In the genomic region with DNA sequence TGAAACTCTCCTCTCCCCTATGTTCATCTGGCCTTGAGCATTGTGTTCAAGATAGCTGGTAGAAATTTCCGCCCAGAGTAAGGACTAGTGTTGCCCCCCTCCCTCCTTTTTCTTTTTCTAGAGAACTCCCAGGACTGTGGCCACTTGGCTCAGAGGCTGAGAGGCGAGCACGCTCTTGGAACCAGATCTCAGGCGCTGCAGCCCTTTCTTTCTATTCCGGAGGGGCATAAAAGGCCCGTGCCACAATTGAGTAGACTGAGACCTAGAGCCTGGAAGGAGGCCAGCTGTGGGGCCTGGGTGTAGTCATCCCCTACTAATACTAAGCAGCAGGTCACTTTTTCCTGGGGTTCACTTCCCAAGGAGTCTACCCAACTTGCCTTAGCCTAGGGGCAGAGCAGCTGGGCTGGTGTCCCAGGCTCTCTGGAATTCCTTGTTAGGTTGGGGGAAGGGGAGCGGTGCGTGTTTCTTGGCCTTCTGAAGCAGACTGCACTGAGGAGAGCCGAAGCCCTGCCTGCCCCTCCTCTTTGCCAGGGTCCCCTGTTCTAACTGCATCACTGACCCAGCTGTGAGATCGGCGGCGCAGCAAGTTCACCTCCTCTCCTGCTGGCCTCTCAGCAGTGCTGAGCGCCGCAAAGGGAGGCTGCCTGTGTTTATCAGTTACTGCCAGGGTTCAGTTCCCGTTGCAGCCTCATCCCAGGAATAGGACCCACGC, we compare ENCODE assay signal across 8 mouse cellular contexts. TPM values are rescaled to one million over a fixed set of nuclear protein-coding genes. Genes with fewer than 3 reads are reported as not detected.
DNase-seq lines count a peak whose midpoint lies in the region; ATAC-seq and TF ChIP-seq lines count a peak whose summit lies in the region.

No protein-coding gene starts in this region.

- no peak for TF ChIP-seq CTCF in midbrain, postnatal 0 days (IDR thresholded peaks at IDR 0.05)

- peak overlapping the region; percentile 100 for H3K27ac ChIP-seq in intestine, embryonic 16.5 days (ENCODE audit: low read length)
- peak overlapping the region; percentile 99 for H3K27ac ChIP-seq in midbrain, postnatal 0 days (ENCODE audit: low read depth, low read length)

- H3K4me2 ChIP-seq in intestine, embryonic 16.5 days (ENCODE audit: low read depth, low read length), result peak overlapping the region; percentile 94
- H3K4me2 ChIP-seq in midbrain, postnatal 0 days (ENCODE audit: low read depth, low read length, poor library complexity, severe bottlenecking), result peak overlapping the region; percentile 89

- no peak for ATAC-seq in intestine, embryonic 16.5 days
- ATAC-seq in midbrain, postnatal 0 days (ENCODE audit: low FRiP score), result 0 out of 2 replicates have a peak, but pooled peaks have one; percentile 4

- no peaks in the 10 kb centered on the region for H3K9me3 ChIP-seq in intestine, embryonic 16.5 days (ENCODE audit: control insufficient read depth, low read length)
- no peaks in the 10 kb centered on the region for H3K9me3 ChIP-seq in midbrain, postnatal 0 days (ENCODE audit: low read length)

- H3K4me3 ChIP-seq in intestine, embryonic 16.5 days (ENCODE audit: low read length), result peak overlapping the region; percentile 93
- H3K4me3 ChIP-seq in midbrain, postnatal 0 days (ENCODE audit: low read depth, low read length), result peak overlapping the region; percentile 96

- DNase-seq in layer of hippocampus, adult 11-12 months (ENCODE audit: low spot score), result peak; percentile 68
- DNase-seq in layer of hippocampus, adult 9-10 months (ENCODE audit: low spot score), result no peak
- peak; percentile 79 for DNase-seq in cerebellum, adult 9-10 months
- peak; percentile 66 for DNase-seq in gastrocnemius, adult 18-20 months (ENCODE audit: low spot score)
- DNase-seq in left cerebral cortex, postnatal 4 days, result peak; percentile 60
- DNase-seq in midbrain, postnatal 0 days (ENCODE audit: low spot score), result peak; percentile 80
- DNase-seq in B cell, adult 2 months, result no peak

- H3K36me3 ChIP-seq in intestine, embryonic 16.5 days (ENCODE audit: control insufficient read depth, insufficient read depth, low read length), result no peaks in the 10 kb centered on the region
- no peaks in the 10 kb centered on the region for H3K36me3 ChIP-seq in midbrain, postnatal 0 days (ENCODE audit: insufficient read depth, low read length)

- H3K27me3 ChIP-seq in intestine, embryonic 16.5 days (replicated peaks; ENCODE audit: control insufficient read depth, insufficient read depth, low read length), result no peaks in the 10 kb centered on the region
- H3K27me3 ChIP-seq in midbrain, postnatal 0 days (ENCODE audit: insufficient read depth, low read length), result no peaks in the 10 kb centered on the region

- H3K9ac ChIP-seq in intestine, embryonic 16.5 days (ENCODE audit: low read depth, low read length), result peak overlapping the region; percentile 97
- H3K9ac ChIP-seq in midbrain, postnatal 0 days (replicated peaks; ENCODE audit: low read length, poor library complexity, severe bottlenecking), result peak overlapping the region; percentile 87

- 2% methylated on average over 16 of the region's 16 CpGs for WGBS in intestine, embryonic 16.5 days
- 2% methylated on average over 16 of the region's 16 CpGs for WGBS in midbrain, postnatal 0 days

- peaks cover 66% of the 10 kb centered on the region for H3K4me1 ChIP-seq in intestine, embryonic 16.5 days (ENCODE audit: control insufficient read depth, insufficient read depth, low read length)
- H3K4me1 ChIP-seq in midbrain, postnatal 0 days (ENCODE audit: insufficient read depth, low read length), result peaks cover 26% of the 10 kb centered on the region

- intact Hi-C loops in left cerebral cortex, postnatal 4 days (cut with DNase I), result loop anchor here (5.0 kb wide), 1 partner anchor 58 kb away; no protein-coding TSS in a partner anchor

RNA-seq across cellular contexts. Expression of a gene that starts 1.9 kb away (rescaled TPM):
- 100 to 1,000 TPM in 1 of 2 experiments, 10 to 100 TPM in 1; 84.5 to 110 TPM for total RNA-seq in gastrocnemius, adult 18-20 months (2021)
- polyA plus RNA-seq in intestine, embryonic 16.5 days (2015; fragmentation: Nextera tagmentation; extraction: Ambion mirVana), result 41.2 and 44.0 TPM in 2 replicates
- 10 to 100 TPM; 57.6 to 61.4 TPM for total RNA-seq in left cerebral cortex, postnatal 4 days (2021)
- total RNA-seq in midbrain, postnatal 0 days (2014; rRNA removed), result 50.1 and 54.6 TPM in 2 replicates
- 10.2 and 11.2 TPM in 2 replicates for polyA plus RNA-seq in midbrain, postnatal 0 days (2015; fragmentation: Nextera tagmentation; extraction: Ambion mirVana)

RNA-seq across cellular contexts. Expression of a gene that starts 20.1 kb away (rescaled TPM):
- total RNA-seq in gastrocnemius, adult 18-20 months (2021), result 1 to 10 TPM; 2.9 to 3.6 TPM
- 0.21 and 0.28 TPM in 2 replicates for polyA plus RNA-seq in intestine, embryonic 16.5 days (2015; fragmentation: Nextera tagmentation; extraction: Ambion mirVana)
- under 1 TPM; 0.12 to 0.16 TPM for total RNA-seq in left cerebral cortex, postnatal 4 days (2021)
- 0.90 and 2.0 TPM in 2 replicates for total RNA-seq in midbrain, postnatal 0 days (2014; rRNA removed)
- polyA plus RNA-seq in midbrain, postnatal 0 days (2015; fragmentation: Nextera tagmentation; extraction: Ambion mirVana), result 1.2 and 1.3 TPM in 2 replicates

RNA-seq across cellular contexts. Expression of a gene that starts 50.3 kb away (rescaled TPM):
- 10 to 100 TPM; 20.4 to 22.4 TPM for total RNA-seq in gastrocnemius, adult 18-20 months (2021)
- 85.7 and 100 TPM in 2 replicates for polyA plus RNA-seq in intestine, embryonic 16.5 days (2015; fragmentation: Nextera tagmentation; extraction: Ambion mirVana)
- total RNA-seq in left cerebral cortex, postnatal 4 days (2021), result 10 to 100 TPM; 29.4 to 30.2 TPM
- 29.3 and 33.8 TPM in 2 replicates for total RNA-seq in midbrain, postnatal 0 days (2014; rRNA removed)
- polyA plus RNA-seq in midbrain, postnatal 0 days (2015; fragmentation: Nextera tagmentation; extraction: Ambion mirVana), result 60.7 and 63.3 TPM in 2 replicates

Comparison
In these comparisons a context has a peak if more than half of its experiments do, and no peak if none do; other contexts are left out.
1. DNase-seq: peak in layer of hippocampus, adult 11-12 months (single experiment), cerebellum, adult 9-10 months (single experiment), gastrocnemius, adult 18-20 months (single experiment), left cerebral cortex, postnatal 4 days (single experiment) and midbrain, postnatal 0 days (single experiment); none in layer of hippocampus, adult 9-10 months (single experiment) and B cell, adult 2 months (0 of 2).